Mouse (Mus musculus): Measurements from ENCODE around the gene Rragd. TPM values are rescaled to one million over a fixed set of nuclear protein-coding genes. Genes with fewer than 3 reads are reported as not detected.
"Not testable (repeated sequence)": the region's sequence is repeated elsewhere in the genome, so short reads cannot be mapped to it uniquely, and the experiment has no call there.

Gene Rragd
- polyA plus RNA-seq, 1 experiment from 2014 or later = 13.1 TPM

DNA sequence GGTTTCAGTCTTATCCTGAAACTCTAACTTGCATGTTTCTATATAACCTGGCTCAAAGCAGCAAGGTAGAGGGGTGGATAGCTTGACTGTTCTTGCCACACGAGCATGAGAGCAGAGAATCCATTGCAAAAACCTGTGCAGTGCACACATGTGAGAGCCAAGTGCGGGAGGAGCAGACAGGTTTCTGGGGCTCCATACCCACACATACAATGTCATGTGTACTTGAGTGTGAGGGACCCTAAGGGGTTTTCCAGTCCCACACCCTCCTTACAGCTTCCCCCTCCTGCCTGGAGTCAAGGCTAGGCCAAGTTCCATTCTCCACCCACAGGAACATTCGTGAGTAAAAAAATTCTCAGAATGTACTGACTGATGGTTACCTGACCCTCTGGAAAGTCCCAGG, 21.4 kb upstream of the Rragd start:
- no peaks in the 10 kb centered on the region for H3K27me3 ChIP-seq
- no peak overlapping the region for H3K9ac ChIP-seq
- no peak overlapping the region for H3K4me2 ChIP-seq
- no peaks in the 10 kb centered on the region for H3K36me3 ChIP-seq
- no peaks in the 10 kb centered on the region for H3K9me3 ChIP-seq
- WGBS = 60% methylated on average over 3 of the region's 3 CpGs
- H3K4me1 ChIP-seq = no peaks in the 10 kb centered on the region
- no peak for ATAC-seq (ENCODE audit: insufficient number of reproducible peaks, low FRiP score, low TSS enrichment, low read depth)
- H3K27ac ChIP-seq = no peak overlapping the region
- no peak overlapping the region for H3K4me3 ChIP-seq

DNA sequence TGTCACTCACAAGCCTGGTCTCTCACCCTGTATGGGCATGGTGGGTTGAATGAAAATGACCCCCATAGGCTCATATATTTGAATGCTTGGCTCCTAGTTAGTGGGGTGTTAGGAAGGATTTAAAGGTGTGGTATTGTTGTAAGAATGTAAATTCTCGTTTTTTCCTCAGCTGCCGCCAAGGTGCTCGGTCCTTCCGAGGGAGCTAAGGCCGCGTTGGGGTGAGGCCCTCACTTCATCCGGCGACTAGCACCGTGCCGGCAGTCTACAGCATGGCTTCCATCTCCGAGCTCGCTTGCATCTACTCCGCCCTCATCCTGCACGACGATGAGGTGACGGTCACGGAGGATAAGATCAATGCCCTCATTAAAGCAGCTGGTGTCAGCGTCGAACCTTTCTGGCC, 18.2 kb upstream of the Rragd start:
- not testable (repeated sequence) for H3K9ac ChIP-seq; ATAC-seq (ENCODE audit: insufficient number of reproducible peaks, low FRiP score, low TSS enrichment, low read depth); H3K4me2 ChIP-seq; H3K27me3 ChIP-seq; H3K36me3 ChIP-seq; H3K4me3 ChIP-seq; H3K4me1 ChIP-seq; H3K9me3 ChIP-seq; H3K27ac ChIP-seq
- WGBS = 86% methylated on average over 19 of the region's 19 CpGs

DNA sequence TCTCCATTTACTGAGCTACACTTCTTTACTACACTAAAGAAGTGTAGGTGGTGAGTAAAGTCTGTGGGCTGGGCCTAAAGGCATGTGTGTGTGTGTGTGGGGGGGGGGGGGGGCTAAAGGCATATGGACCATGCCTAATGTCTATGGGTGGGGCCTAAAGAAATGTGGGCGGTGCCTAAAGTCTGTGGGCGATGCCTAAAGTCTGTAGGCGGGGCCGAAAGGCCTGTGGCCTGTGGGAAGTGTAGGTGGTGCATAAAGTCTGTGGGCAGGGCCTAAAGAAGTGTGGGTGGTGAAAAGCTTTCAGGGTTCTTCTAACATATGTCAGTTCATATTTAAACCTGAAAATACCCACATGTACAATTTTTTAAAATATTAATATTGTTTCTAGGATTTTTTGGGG, 5.5 kb upstream of the Rragd start:
- ATAC-seq (ENCODE audit: insufficient number of reproducible peaks, low FRiP score, low TSS enrichment, low read depth) = no peak
- 0 out of 2 replicates have a peak, but pooled peaks cover 2% of the 10 kb centered on the region for H3K4me1 ChIP-seq
- no peak overlapping the region for H3K4me3 ChIP-seq
- 82% methylated on average over 4 of the region's 4 CpGs for WGBS
- no peaks in the 10 kb centered on the region; the same call in 1 of the 2 replicates for H3K9me3 ChIP-seq
- H3K4me2 ChIP-seq = no peak overlapping the region
- no peak overlapping the region for H3K9ac ChIP-seq
- 0 out of 2 replicates have a peak, but pooled peaks cover 3% of the 10 kb centered on the region for H3K27me3 ChIP-seq
- no peaks in the 10 kb centered on the region for H3K36me3 ChIP-seq
- no peak overlapping the region for H3K27ac ChIP-seq

DNA sequence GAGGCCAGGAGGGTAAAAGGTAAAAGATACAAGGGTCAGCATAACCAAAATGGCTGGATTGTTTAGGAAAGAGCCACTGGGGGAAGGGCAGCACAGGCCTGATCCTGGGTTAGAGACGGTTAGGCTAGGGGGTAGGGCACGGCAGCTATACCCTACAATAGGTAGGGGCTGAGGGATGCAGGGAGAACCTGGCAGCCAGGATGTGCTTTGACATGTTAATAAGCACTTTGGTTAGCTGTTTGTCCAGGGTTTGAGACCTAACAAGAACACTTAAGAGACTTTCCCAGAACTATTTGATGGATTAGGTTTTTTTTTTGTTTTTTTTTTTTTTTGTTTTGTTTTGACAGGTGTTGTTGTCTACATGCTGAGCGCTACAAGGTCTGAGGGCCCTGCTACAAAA, 2.8 kb upstream of the Rragd start:
- Histone ChIP-seq H3K36me3 (no peaks in the 10 kb centered on the region), H3K27ac (no peak overlapping the region), H3K9ac (no peak overlapping the region), H3K4me1 (peaks cover 18% of the 10 kb centered on the region), H3K9me3 (no peaks in the 10 kb centered on the region), H3K27me3 (0 out of 2 replicates have a peak, but pooled peaks cover 3% of the 10 kb centered on the region), H3K4me2 (no peak overlapping the region), H3K4me3 (no peak overlapping the region)
- ATAC-seq (ENCODE audit: insufficient number of reproducible peaks, low FRiP score, low TSS enrichment, low read depth) = no peak
- WGBS = 82% methylated on average over 3 of the region's 3 CpGs

DNA sequence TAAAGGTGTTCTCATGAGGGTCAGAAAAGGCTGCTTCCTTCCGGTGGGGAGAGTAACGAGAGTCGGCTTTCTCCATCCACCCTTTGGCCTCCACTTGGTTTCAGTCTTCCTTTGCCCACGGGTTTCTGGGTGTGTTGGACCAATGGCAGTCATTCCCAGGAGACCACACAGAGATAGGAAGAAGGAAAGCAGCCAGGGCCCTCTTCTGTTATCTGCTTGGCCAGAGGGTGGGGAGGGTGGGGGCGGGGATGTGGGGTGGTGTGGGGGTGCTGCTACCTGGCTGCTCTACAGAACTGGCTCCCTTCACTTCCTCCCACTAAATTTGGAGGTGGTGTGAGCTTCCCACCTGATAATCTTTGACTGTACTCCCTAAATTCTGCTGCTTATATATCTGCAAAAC, 1.2 kb upstream of the Rragd start:
- WGBS = 28% methylated on average over 5 of the region's 5 CpGs
- no peak for ATAC-seq (ENCODE audit: insufficient number of reproducible peaks, low FRiP score, low TSS enrichment, low read depth)

DNA sequence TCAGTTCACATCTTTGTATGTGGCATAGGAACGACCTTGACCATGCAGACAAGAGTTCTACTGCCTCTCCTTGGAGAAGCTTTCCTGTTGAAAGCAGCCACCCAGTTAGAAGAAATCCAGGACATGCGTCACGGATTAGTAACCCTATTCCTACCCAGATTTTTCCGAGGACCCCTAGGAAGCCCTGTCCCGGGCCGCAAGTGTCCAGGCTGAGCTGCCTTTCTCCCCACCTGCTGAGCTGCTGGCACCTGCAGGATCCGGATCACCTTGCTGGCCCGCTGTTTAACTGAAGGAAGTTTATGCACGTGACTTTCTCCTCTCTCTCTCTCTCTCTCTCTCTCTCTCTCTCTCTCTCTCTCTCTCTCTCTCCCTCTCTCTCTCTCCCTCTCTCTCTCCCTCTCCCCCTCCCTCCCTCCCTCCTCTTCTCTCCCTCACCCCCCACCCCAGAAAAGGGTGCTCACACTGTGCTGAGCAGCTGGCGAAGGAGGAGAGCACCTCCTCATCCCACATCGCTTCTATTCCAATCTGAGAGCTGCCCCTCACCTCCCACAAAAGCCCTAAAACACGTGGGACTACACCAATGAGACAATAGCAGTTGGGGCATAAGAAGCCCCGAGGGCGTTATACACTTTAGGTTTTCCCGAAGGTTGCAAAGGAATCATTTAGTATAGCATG, 659 bp upstream of the Rragd start:
- Histone ChIP-seq H3K9me3 (no peaks in the 10 kb centered on the region), H3K4me2 (peak overlapping the region; percentile 100), H3K27ac (no peak overlapping the region), H3K4me3 (peak overlapping the region; percentile 72), H3K4me1 (peaks cover 21% of the 10 kb centered on the region), H3K36me3 (no peaks in the 10 kb centered on the region), H3K27me3 (0 out of 2 replicates have a peak, but pooled peaks cover 3% of the 10 kb centered on the region), H3K9ac (no peak overlapping the region)
- no peak for ATAC-seq (ENCODE audit: insufficient number of reproducible peaks, low FRiP score, low TSS enrichment, low read depth)
- WGBS = 5% methylated on average over 15 of the region's 15 CpGs

More for the DNA sequence above, 1.2 kb upstream of the Rragd start:
- Histone ChIP-seq H3K36me3 (no peaks in the 10 kb centered on the region), H3K4me1 (peaks cover 21% of the 10 kb centered on the region), H3K4me3 (no peak overlapping the region), H3K27ac (no peak overlapping the region), H3K9me3 (no peaks in the 10 kb centered on the region), H3K4me2 (no peak overlapping the region), H3K9ac (no peak overlapping the region), H3K27me3 (0 out of 2 replicates have a peak, but pooled peaks cover 3% of the 10 kb centered on the region)

DNA sequence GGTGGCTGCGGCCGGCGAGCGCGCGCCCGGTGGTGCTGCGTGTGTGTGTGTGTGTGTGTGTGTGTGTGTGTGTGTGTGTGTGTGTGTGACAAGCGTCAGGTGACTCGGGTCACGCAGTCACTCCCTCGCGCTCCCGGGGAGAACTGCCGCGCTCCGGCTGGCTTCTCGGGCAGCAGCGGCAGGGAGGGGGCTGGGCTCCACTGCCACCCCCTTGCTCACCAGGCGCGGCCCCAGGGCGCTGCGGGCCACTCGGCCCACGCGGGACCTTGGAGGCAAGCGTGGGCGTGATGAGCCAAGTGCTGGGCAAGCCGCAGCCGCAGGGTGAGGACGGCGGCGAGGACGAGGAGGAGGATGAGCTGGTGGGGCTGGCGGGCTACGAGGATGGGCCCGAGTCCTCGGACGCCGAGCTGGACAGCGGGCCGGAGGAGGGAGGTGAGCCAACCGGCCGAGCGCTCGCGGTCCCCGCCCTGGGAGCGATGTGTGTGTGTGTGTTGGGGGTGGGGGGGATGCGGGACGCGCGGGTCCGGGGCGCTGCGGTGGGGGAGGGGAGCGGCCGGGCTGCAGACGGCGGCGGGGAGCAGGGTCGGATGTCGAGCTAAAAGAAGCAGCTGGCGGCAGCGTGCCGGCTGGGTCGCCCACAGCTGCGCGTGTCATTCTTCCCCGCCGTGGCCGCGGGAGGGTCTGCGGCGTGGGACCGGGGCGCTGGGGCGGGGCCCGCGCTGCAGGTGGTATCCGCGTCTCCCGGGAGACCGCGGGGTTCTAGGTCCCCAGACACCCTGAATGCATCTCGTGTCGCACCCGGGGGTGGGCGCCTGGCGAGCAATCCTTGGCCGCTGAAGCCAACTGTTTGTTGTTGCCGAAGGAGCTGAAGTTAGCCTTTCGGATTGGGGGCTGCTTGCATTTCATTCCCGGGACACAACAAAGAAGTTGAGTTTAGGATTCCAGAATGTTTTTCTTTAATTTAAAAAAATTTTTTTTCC, 629 bp downstream of the Rragd start:
- ATAC-seq (ENCODE audit: insufficient number of reproducible peaks, low FRiP score, low TSS enrichment, low read depth) = peak; percentile 66
- 0 out of 2 replicates have a peak, but pooled peaks cover 3% of the 10 kb centered on the region for H3K27me3 ChIP-seq
- H3K9ac ChIP-seq = peak overlapping the region; percentile 58
- under 1% methylated on average over 79 of the region's 94 CpGs for WGBS
- H3K4me3 ChIP-seq = peak overlapping the region; percentile 72
- no peaks in the 10 kb centered on the region for H3K9me3 ChIP-seq
- H3K4me2 ChIP-seq = peak overlapping the region; percentile 100
- H3K4me1 ChIP-seq = peaks cover 21% of the 10 kb centered on the region
- H3K27ac ChIP-seq = peak overlapping the region; percentile 75
- H3K36me3 ChIP-seq = no peaks in the 10 kb centered on the region

DNA sequence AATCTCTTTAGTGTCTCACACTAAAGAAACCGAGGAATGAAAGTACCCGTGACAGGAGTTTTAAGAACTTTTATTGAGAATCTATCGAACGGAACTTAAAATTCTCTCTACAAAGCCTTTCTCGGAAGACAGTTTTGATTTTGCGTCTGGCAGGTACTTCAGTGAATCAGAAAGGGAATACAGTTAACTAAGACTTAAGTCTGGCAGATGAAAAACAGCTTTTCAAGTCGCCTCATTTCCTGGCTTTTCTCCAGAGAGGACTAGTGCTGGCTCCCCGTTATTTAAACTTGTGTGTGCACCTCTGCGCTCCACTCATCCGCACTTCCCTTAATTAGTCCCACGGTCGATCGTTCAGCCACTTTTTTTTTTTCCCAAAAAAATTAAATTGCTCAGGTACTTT, 1.4 kb downstream of the Rragd start:
- no peaks in the 10 kb centered on the region for H3K9me3 ChIP-seq
- no peak for ATAC-seq (ENCODE audit: insufficient number of reproducible peaks, low FRiP score, low TSS enrichment, low read depth)
- WGBS = under 1% methylated on average over 13 of the region's 13 CpGs
- H3K4me1 ChIP-seq = peaks cover 21% of the 10 kb centered on the region
- H3K4me2 ChIP-seq = peak overlapping the region; percentile 100
- peak overlapping the region; percentile 72 for H3K4me3 ChIP-seq
- no peaks in the 10 kb centered on the region for H3K36me3 ChIP-seq
- H3K9ac ChIP-seq = no peak overlapping the region
- H3K27me3 ChIP-seq = 0 out of 2 replicates have a peak, but pooled peaks cover 3% of the 10 kb centered on the region
- no peak overlapping the region for H3K27ac ChIP-seq

DNA sequence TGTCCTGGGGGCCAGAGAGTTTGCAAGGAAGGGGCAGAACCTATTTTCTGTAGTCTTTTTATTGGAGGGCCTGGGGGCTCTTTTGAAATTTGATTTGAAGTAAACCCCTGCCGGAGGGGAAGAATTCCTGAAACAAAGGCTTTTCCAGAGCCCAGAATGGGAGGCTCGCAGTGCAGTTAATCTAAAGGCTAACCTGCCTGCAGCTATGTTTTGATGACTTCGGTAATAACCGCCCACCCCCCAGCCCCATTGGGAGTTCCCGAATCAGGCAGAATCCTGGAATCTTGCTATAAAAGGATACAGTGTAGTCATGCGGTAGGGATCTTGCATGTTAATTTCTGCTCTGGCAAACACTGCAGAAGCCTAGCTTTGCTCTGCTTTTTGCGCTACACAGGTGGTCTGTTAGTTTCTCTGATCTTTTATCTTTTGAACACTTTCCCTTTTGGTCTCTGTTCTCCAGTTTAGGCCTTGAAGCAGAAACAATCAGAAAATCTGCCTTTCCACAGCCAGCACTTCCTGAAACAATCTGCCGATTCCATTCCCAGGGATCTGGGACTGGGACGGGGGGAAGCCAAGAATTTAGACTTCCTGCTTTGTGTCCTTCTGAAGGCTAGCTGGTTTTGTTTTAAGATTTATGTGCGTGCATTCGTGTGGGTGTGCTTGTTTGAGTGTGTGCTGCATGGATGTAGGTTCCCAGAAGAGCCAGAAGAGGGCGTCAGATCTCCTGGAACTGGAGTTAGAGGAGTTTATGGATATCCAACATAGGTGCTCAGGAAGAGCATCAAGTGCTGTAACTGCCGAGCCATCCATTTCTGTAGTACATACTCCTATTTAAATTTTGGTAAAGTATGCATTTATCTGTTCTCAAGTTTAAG, 2.2 kb downstream of the Rragd start:
- no peak for ATAC-seq (ENCODE audit: insufficient number of reproducible peaks, low FRiP score, low TSS enrichment, low read depth)
- Histone ChIP-seq H3K9ac (no peak overlapping the region), H3K36me3 (no peaks in the 10 kb centered on the region), H3K27me3 (0 out of 2 replicates have a peak, but pooled peaks cover 3% of the 10 kb centered on the region), H3K4me3 (peak overlapping the region; percentile 72), H3K4me2 (peak overlapping the region; percentile 100), H3K9me3 (no peaks in the 10 kb centered on the region), H3K4me1 (peaks cover 21% of the 10 kb centered on the region), H3K27ac (no peak overlapping the region)
- WGBS = 17% methylated on average over 13 of the region's 13 CpGs

DNA sequence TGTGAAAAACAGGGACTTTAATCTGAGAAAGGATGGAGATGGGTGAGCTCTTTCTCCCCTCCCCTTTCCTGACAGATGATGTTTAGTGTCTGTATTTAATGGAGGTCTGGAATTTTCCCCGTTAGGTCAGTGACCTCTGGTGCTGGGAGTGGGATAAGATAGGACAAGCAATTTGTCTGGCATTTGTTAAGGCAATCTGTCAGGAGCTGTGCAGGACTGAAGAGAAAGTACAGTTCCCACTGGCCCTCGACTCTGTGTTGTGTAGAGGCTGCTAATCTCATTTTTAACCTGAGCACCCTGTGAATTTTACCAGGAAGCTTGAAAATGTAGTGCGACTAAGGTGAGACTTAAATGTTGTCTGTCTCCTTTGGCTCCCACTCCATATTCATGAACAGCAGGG, 2.8 kb downstream of the Rragd start:
- H3K36me3 ChIP-seq = no peaks in the 10 kb centered on the region
- H3K27me3 ChIP-seq = 0 out of 2 replicates have a peak, but pooled peaks cover 3% of the 10 kb centered on the region
- H3K4me2 ChIP-seq = no peak overlapping the region
- ATAC-seq (ENCODE audit: insufficient number of reproducible peaks, low FRiP score, low TSS enrichment, low read depth) = no peak
- H3K27ac ChIP-seq = no peak overlapping the region
- no peaks in the 10 kb centered on the region for H3K9me3 ChIP-seq
- H3K9ac ChIP-seq = no peak overlapping the region
- WGBS = 21% methylated on average over 3 of the region's 3 CpGs
- H3K4me3 ChIP-seq = no peak overlapping the region
- H3K4me1 ChIP-seq = peaks cover 21% of the 10 kb centered on the region

DNA sequence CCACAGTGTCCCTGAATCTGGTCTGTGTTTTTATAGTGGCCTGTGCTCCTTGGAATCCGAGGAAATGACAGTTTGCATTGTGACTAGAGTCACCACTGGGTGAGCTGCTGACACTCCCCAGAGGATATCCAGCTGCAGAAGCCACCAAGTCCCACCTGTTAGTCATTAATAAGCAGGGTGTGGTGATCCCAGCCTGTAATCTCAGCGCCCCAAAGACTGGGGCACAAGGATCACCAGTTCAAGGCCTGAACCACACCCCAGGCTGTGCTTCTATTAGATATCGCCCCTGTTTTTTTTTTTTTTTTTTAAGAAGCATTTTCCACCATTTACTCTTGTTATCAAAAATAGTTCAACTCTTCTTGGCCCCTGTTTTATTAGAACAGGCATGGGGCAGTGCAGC, 4.2 kb downstream of the Rragd start:
- H3K9ac ChIP-seq = no peak overlapping the region
- H3K36me3 ChIP-seq = no peaks in the 10 kb centered on the region
- H3K27ac ChIP-seq = no peak overlapping the region
- WGBS = 63% methylated on average over 3 of the region's 3 CpGs
- no peak overlapping the region for H3K4me3 ChIP-seq
- H3K27me3 ChIP-seq = no peaks in the 10 kb centered on the region
- H3K4me2 ChIP-seq = no peak overlapping the region
- H3K9me3 ChIP-seq = no peaks in the 10 kb centered on the region
- H3K4me1 ChIP-seq = peaks cover 20% of the 10 kb centered on the region
- no peak for ATAC-seq (ENCODE audit: insufficient number of reproducible peaks, low FRiP score, low TSS enrichment, low read depth)

All from limb, embryonic 15.5 days (tissue).